Mouse (Mus musculus) embryo, embryonic 10 days (tissue): ENCODE data around the gene Trim14.

ENCODE experiments used
- DNase-seq: peaks from one replicate; pipeline ENCODE4 v3.0.0-alpha.2; 2015; ENCODE audit warnings: low spot score

Gene Trim14

DNA sequence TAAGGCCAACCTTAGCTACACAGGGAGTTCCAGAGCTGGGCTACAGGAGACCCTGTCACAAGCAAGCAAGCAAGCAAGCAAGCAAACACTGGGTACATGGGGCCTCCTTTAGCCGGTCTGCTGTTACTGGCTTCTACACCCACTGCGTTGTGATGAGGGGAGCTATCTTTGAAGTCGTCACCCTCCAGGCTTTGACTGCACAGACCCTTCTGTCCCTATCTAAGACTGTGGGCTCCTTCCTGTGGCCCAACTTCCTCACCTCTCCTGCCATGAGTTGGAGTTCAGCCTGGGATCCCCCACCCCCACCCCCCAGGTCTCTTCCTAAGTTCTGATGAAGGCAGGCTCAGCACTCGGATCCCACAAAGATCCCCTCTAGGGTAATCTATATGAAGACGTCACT lies 26.1 kb upstream of the Trim14 start:
- DNase-seq = no peak

DNA sequence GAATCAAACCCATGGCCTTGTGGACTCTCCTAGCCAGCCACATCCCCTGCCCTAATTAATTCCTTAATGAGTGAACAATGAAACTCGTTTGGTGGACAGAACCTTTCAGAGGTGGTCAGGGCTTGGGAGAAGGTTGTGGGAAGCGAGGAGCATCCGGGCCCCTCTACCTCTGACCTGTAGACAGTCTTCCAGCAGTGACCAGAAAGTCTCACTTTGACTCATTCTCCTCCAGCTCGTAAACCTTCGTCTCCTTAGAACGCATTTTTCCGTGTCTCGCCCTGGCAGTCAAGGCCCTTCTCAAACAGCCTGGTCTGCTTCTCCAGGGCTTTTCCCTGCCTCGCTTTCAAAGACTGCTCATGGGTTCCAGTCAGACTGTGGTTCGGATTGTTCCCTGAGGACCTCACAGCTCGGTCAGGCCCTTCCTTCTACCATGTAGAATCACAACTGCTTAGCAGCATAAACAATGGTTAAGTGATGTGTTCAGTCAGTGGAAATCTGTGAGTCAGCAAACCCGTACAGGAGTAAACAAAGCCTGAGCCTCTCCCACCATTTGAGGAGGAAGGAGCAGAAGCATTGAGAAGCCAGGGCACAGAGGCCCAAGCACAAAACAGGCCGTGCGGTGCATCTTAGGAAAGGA lies 24.2 kb upstream of the Trim14 start:
- no peak for DNase-seq

DNA sequence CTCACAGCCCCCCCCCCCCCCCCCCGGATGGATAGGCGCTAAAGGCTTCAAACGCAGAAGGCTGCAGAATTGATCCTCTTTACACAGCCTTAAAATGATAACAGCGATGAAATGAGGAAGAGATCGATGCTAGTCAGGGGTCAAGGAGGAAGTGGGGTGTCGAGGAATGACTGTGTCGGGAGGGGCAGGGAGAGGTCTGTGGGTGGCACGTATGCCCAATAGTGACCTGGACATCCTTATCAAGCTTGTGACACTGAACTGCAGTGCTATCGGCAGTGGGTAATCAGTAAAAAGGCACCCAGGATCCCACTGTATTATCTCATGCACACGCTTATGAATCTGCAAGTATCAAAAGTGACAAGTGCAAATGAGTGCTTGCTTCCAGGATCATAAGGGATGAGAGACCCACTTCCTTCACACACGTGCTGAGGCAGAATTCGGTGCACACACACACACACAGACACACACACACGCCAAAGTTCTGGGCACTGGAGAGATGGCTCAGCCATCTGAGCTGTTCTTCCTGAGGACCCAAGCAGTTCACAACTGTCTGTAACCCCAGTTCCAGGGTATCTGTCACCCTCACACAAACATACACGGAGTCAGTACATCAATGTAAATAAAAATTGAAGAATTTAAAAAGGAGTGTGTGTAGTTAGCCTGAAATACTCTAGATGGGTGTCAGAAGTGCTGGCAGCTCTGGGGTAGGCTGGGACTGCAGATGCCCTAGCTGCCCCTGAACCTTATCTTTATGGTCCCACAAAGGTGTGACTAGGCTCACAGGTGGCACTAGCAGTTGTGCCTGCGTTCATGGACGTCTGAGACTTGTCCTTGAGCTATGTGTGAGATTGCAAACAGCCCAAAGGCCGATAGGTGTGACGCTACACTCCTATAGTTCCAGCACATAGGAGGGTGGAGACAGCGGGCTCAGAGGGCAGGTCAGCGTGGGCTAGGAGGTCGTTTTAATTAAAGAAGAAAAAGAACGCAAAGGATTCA lies 23.0 kb upstream of the Trim14 start:
- no peak for DNase-seq

DNA sequence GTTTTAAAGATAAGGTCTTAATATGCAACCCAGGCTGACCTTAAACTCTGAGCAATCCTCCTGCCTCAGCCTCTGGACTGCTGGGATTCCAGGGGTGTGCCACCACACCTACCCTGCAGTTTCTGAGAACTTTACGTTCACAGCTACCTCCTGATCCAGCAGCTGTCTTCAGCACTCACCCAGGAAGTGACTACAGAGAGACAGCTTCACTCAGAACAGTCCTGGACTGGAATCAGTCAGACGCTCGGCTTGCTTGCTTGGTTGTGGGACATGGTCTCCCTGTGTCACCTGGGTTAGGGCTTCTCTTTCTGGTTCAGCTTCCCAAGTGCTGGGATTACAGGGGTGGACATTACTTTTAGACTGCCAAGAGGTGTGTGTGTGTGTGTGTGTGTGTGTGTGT lies 21.0 kb upstream of the Trim14 start:
- DNase-seq = no peak

DNA sequence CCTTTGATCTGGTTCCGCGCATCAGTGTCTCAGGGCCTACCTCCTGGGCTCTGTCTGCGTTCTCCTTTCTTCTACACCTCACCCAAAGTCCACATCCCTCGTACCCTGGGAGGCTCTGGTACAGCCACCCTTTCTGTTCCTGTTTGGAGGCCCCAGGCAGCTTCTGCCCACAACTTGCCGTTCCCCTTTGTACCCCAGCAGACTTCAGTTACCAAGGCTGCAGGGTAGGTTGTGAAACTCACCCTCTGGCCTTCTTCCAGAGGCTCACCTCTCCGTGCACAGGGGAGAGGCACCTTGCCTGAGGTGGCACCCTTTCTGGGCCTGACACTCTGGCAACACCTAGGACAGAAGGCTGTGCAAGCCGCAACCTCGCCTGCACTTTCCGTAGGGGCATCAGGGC lies 19.8 kb upstream of the Trim14 start:
- no peak for DNase-seq

DNA sequence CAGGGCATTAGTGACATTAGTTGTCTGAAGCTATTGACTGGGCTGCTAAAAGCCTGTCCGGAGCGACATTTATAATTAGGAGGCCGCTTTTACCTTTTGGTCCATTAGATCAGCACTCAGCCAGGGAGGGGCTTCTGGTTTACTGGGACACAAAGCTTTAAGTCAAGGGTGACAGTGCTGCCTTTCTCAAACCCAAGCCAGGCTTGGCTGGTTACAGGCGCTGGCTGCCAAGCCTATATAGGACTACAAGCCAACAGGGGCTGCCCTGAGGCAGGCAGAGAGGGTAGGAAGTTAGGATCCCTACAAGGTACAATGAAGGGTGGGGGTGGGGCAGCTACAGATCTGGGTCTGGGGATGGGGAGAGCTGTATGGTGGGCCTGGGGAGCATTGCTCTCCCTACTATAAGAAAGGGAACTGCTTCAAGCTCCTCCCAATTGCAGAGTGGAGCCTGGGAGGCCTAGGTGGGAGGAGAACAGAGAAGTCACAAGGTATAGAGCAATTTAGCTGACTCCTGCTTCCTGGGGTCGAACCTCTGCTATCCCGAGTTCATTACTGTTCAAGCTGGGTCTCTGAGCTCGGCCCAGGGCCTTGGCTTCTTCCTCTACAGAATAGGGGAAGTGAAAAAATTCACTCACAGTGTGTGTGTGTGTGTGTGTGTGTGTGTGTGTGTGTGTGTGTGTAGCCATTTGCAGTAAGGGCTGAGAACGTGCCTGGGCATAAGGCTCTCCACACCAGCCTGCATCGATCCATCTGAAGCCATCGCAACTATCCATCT lies 18.5 kb upstream of the Trim14 start:
- no peak for DNase-seq

DNA sequence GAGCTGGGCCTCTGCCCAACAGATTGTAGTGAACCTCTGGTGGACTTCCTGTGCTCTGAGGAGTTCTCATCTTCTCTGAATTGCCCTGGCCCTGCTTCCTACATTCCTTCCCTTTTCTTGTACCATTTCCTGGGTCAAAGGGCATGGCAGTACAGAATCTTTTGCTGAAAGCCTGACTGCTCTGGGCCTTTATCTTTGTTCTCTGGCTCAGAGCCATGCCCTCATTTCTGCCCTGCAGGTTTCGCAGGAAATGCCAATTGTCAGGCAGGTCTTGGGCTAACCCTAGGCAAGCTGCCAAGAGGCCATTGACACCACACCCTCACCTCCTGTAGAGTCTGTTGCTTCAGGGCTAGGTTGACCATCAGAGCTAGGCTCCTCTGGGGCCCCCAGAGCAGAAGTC lies 17.9 kb upstream of the Trim14 start:
- no peak for DNase-seq

DNA sequence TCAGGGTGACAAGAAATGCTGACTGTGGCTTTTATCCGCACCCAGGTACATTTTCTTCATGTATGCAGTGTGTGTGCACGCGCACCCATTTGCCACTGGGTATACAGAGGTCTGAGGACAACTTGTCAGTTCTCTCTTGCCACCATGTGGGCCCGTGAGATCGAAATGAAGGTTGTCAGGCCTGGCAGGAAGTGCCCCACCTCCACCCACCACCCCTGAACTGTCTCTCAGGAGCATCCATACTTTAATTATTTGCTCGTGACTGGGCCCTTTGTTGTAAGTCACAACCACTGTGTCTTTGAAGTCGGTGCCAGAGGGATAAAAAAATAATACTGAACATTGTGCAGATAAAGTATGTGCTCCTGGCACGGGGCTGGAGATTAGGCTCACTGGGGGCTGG lies 14.5 kb upstream of the Trim14 start:
- no peak for DNase-seq

DNA sequence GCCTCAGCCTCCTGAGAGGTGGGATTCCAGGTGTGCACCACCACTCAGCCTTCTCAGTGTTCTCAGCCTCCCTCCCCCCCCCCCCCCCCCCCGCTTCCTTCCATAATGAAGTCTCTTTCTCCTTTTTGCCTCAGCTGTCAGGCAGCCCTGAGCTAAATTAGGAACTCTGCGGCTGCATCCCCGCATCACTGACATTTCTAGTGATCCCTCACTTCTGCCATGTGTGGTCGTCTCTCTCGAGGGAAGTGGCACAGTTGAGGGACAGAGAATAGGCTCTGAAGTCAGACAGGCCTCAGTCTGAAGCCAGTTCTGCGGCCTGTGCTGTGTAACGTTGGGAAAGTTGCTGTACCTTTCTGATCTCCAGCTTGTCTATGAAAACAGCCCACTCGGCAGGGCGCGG lies 14.0 kb upstream of the Trim14 start:
- no peak for DNase-seq

DNA sequence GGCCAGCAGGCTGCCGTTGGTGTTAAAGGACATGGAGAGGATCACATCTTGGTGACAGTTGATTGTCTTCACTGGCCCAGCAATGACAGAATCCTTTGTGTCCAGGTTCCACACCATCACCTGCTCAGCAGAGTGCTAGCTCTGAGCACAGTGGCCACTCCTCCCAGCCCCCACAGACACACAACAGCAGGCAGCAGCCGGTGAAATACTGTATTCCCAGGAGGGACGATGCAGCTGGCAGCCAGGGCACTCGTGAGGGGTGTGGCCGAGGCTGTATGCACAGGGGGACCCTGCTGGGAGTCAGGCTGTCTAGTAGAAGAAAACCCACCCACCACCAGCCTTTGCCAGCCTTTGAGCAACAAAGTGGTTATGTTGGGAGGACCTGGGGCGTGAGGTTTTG lies 10.8 kb upstream of the Trim14 start:
- DNase-seq = no peak

DNA sequence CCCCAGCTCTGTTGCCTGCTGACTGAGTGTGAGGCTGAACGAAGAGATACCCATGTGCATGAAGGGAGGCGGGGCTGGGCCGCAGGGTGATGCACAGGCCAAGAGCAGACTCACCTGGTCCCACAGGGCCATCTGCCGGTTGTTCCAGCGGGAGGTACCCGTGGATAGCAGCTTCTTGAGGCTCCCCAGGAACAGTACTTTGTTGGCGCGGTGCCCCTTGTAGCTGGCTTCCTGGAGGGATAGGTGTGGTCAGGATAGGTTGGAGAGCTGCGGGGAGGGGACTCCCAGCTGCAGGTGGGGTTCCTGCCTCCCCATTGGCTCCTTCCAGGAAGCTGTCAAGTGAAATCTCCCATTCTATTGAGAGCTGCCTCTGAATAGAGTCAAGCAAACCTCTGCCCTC lies 9.6 kb upstream of the Trim14 start:
- no peak for DNase-seq

DNA sequence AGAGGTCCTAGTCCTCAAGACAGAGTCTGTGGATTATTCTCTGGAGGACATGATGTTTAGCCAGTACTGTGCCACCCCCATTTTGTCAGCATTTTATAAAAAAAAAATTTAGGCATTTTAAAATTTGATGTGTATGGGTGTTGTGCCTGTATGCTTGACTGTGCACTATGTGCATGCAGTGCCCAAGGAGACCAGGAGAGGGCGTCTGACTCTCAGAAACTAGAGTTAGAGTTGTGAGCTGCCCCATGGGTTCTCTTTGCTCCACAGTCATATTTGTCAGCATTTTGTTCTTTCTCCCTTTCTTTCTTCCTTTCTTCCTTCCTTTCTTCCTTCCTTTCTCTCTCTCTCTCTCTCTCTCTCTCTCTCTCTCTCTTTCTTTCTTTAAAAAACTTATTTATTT lies 8.4 kb upstream of the Trim14 start:
- no peak for DNase-seq

DNA sequence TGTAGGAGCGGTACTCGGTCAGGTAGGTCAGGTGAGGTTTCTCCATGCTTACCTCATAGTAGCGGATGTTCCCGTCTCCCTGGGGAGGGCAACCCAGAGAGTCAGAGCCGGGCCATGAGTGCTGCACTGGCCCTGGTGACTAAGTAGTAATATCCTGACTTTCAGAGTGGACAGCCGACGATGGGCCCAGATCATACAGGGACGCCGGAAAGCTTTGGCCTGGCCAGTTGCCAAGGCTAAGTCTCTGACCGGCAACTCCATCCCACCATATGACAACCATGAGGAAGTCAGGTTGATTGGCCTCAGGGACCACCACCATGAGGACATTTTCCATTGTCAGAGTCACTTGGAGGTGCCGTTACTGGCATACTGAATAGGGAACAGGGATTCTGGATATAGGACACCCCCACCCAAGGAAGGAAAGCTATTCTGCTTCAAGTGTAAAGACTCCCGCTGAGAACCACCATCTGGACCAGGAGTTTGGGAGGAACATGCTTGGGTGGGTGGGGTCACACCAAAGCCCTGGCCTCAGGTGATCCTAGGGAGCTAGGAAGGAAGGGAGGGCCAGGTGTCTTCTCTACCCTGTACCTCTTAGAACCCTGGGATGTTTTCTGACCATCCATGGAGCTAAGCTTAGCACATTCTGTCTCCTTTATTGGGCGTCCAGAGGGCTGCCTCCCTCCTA lies 7.6 kb upstream of the Trim14 start:
- DNase-seq = no peak

DNA sequence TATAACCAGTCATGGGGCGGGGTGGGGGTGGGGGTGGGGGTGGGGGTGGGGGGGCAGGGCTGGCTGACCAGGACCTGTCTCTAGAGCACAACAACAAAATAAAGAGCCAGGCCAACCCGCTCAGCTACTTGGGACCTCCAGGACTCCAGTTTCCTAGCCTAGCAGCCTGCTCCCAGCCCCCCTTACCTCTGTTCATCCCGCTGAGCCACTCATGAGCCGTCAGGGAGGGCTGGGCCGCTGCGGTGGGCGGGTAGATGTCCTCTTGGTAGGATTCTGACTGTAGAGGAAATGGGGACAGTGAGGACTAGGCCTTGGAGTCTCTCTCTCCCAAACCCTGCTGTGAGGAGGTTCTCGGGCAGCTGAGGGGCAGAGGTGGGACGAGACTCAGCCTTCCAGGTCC lies 5.8 kb upstream of the Trim14 start:
- DNase-seq = no peak

DNA sequence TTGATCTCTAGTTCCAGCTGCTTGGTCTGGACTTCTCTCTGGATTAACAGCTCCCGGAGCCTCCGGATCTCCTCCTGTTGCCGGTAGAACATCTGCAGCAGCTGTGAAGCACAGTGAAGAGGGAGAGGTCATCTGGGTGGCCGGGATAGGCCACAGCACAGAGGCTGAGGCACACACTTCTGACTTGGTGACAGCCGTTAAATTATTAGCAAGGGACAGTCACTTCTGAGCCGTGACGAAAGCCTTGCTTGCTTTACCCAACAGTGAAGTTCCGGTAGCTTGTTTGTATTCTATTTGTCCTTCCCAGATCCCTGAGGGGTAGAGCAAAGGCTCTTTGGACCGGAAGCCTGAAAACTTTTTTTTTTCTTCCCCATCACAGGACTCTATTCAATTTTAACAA lies 3.2 kb upstream of the Trim14 start:
- DNase-seq = no peak

DNA sequence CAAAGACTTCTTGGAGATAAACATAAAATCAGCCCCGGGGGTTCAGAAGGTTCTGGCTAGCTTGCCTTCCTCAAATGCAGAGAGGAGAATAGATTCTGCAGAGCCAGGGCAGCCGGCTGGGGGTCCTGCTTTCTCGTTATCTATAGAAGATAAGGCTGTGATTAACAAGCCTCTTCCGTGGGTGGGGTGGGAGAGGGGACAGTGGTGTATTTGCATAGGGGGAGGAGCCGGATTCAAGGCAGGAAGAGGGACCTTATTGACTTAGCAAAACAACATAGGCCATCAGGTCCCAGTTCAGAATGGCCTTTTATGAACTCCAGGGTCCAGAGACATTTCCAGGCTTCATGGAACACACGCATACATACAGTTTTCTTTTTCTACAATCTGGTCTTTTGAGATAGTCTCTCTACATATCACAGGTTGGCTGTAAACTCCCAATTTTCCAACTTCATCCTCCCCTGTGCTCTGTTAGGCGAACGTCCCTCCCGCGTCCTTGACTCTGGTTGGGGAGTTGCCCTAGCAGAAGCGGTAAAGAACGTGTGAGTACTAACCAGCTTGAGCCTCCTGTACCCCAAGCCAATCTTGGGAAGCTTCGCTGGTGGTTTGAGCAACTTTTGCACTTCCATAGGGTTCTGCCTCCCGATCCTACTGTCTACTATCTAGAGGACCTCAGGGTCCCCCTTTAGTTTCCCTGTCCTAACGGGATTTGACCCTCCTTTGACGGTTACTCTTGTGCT lies 679 bp downstream of the Trim14 start:
- peak; percentile 5 for DNase-seq

DNA sequence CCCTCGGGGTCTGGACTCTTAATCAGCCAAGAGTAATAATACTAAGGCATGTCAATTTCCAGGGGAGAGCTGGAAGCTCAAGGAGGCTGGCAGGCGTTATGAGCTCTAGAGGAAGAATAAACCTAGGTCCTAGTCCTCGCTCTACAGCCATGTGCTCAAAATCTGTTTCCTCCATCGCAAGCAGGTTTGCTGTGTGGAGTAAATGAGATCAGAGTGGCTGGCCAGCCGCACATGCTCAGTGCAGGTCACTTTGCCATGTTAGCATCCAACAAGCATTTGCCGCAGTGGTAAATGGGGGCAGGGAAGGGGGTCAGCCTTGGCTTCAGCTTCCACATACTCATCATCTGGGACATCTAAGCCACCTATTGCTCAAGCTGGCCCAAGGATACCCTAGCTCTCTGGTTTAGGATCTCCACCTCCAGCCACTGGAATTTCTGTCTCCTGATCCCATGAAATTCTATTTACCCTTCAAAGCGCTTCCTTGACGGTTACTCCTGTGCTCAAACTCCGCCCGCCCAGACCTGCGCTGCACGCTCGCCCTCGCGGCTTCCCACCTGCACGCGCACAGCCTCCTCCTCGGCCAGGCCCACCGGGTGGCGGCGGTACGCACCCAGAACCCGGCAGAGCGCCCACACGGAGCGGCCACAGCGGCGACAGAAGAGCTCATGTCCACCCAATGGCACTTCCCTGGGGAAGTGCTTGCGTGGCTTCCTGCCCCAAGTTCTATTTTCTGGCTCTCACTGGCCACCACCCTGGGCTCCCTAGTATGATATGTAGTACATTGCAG lies 1.8 kb downstream of the Trim14 start:
- peak; percentile 6 for DNase-seq

DNA sequence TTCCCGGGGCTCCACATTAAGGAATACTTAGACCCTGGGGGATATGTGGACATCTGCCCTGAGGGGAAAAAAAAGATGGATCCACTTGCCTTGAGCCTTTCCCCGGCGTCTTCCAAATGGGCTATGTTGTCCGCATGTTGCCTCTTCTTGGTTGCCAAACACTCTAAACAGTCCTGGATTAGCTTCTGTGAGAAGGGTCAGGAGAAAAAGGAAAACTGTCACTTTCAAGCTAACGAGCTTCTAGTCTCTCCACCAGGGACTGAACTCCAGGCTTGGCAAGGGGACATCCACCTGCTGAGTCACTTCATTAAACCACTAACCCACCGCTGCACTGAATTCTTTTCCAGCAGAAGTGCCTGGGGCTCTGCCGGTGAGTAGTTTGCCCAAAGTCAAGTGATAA lies 3.0 kb downstream of the Trim14 start:
- DNase-seq = no peak

DNA sequence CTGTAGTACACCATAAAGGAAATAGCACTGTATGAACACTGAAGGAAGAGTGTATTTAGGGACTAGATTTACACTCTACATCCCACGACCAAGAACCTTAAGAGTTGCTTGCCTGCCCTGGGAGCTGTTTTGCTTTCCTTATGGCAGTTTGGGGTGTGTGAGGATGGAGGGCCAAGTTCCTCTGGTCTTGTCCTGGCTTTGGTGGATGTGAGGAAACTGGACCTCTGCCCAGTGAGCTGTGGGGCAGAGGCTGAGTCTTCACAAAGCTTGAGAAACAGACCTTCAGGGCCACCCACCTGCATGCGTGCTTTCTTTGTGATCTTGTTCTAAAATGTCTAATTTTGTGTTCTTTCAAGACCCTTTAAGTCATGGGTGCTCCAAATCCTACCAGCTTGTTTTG lies 3.4 kb downstream of the Trim14 start:
- DNase-seq = no peak

DNA sequence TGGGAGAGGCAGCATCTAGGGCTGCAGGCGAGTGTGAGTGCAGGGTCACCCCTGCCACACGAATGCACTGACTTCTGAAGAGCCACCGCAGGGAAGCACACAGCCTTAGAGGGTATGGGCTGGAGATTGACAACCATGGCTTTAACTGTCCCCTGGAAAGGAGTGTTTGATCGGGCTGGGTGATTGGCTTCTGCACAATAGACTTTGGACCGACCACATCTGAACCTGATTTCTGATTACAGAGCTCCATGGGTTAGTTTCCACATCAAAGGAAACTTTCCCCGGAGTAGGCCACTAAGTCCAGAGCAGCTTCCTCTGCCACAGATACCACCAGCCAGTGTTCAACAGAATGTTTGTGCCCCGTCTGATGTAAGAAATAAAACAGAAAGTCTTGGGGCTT lies 6.2 kb downstream of the Trim14 start:
- DNase-seq = no peak

DNA sequence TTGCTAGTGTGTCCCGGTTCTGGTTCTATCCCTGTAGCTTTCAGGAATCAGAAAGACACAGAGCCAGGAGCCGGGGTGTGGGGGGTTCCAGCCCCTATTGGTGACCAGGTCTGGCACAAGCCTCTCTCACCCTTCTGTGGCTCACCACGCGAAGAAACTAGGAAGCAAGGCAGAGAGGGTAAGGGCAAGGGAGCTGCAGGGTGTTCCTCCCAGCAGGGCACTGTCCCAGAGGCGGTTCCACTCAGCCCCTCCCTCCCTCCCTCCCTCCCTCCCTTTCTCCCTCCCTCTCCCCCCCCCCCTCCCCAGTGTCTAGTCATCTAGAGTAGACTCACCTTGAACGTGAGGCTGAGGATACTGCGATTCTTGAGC lies 8.4 kb downstream of the Trim14 start:
- DNase-seq = no peak
